Mouse (Mus musculus): ENCODE results near the gene Tuba1b. TPM values are rescaled to one million over a fixed set of nuclear protein-coding genes. Genes with fewer than 3 reads are reported as not detected.
"Not testable (repeated sequence)": the region's sequence is repeated elsewhere in the genome, so short reads cannot be mapped to it uniquely, and the experiment has no call there.

Gene Tuba1b
- polyA plus RNA-seq, 1 experiment, result 3,464 TPM

DNA sequence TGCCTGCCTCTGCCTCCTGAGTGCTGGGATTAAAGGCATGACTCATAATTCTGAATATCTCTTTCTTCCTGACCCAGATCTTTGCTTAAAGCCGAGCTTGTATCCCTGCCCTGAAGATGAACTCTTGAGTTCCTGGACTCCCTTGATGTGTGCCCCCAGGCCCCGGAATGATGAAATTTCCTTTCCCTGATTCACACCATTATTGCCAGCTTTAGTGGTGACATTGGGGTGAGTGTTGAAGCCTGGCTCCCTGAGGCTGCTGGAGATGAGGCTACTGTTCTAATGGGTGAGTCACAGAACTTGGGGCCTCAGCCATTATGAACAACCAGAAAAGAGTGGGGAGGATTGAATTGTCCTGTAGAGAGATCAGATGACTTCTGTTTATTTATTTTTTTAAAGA lies 7.2 kb upstream of the Tuba1b start:
- no peak for TF ChIP-seq EP300 (IDR thresholded peaks at IDR 0.05; ENCODE audit: insufficient read depth, low read depth, low read length)
- TF ChIP-seq CTCF (IDR thresholded peaks at IDR 0.05; ENCODE audit: low read depth, low read length), result no peak
- no peak for TF ChIP-seq POLR2A (IDR thresholded peaks at IDR 0.05; ENCODE audit: insufficient read depth, low read length)
- no peaks in the 10 kb centered on the region for H3K4me1 ChIP-seq (ENCODE audit: control insufficient read depth, insufficient read depth, low read length)
- no peaks in the 10 kb centered on the region for H3K27me3 ChIP-seq (ENCODE audit: control insufficient read depth, insufficient read depth, low read length, poor library complexity, severe bottlenecking)
- H3K4me3 ChIP-seq (ENCODE audit: low read depth, low read length), result no peak overlapping the region
- no peak overlapping the region for H3K27ac ChIP-seq (ENCODE audit: insufficient read depth, low read length)
- H3K9ac ChIP-seq (ENCODE audit: low read depth, poor library complexity, severe bottlenecking), result no peak overlapping the region
- no peaks in the 10 kb centered on the region for H3K36me3 ChIP-seq (ENCODE audit: control insufficient read depth, insufficient read depth, low read length, poor library complexity, severe bottlenecking)
- H3K9me3 ChIP-seq (replicated peaks; ENCODE audit: control insufficient read depth, insufficient read depth, low read length, poor library complexity, severe bottlenecking), result no peaks in the 10 kb centered on the region

DNA sequence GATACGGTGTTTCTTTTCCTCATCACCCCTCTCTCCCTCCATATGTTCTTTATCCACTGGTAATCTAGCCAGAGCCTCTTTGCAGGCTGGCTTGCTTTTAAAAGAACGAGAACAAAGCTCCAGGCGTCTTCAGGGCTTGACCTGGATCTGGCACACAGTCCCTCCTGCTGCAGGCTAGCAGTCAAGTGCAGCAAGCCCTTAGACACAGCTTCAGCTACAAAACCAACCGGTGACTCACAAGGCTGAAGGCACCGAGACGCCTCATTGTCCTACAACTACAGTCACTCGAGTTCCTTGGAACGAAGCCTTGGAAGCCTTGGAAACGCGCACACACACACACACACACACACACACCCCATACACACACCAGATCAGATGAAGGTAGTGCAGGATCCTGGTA lies 6.5 kb upstream of the Tuba1b start:
- TF ChIP-seq EP300 (IDR thresholded peaks at IDR 0.05; ENCODE audit: insufficient read depth, low read depth, low read length) (no peak), CTCF (IDR thresholded peaks at IDR 0.05; ENCODE audit: low read depth, low read length) (no peak), POLR2A (IDR thresholded peaks at IDR 0.05; ENCODE audit: insufficient read depth, low read length) (no peak)
- no peaks in the 10 kb centered on the region for H3K27me3 ChIP-seq (ENCODE audit: control insufficient read depth, insufficient read depth, low read length, poor library complexity, severe bottlenecking)
- H3K27ac ChIP-seq (ENCODE audit: insufficient read depth, low read length), result no peak overlapping the region
- no peaks in the 10 kb centered on the region for H3K9me3 ChIP-seq (replicated peaks; ENCODE audit: control insufficient read depth, insufficient read depth, low read length, poor library complexity, severe bottlenecking)
- no peak overlapping the region for H3K4me3 ChIP-seq (ENCODE audit: low read depth, low read length)
- H3K36me3 ChIP-seq (ENCODE audit: control insufficient read depth, insufficient read depth, low read length, poor library complexity, severe bottlenecking), result no peaks in the 10 kb centered on the region
- H3K9ac ChIP-seq (ENCODE audit: low read depth, poor library complexity, severe bottlenecking), result no peak overlapping the region
- no peaks in the 10 kb centered on the region for H3K4me1 ChIP-seq (ENCODE audit: control insufficient read depth, insufficient read depth, low read length)

DNA sequence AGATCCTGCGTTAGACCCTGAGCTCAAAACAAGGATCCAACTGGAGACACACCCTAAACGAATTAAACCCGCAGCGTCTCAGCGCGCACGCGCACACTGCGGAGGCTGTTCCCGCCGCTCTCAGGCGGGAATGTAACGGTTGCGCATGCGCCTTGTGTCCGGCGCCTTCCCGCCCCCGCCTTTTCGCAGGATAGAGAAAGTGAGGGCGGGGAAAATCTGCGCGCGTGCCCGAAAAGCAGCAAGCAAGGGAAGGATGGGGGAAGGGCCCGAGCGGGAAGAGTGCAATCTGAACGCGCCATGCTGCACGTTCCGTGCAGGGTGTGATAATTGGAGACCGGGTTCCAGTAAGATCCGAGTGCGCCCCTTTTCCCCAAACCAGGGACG lies 540 bp downstream of the Tuba1b start:
- H3K9me3 ChIP-seq (replicated peaks; ENCODE audit: control insufficient read depth, insufficient read depth, low read length, poor library complexity, severe bottlenecking), result no peaks in the 10 kb centered on the region
- no peaks in the 10 kb centered on the region for H3K27me3 ChIP-seq (ENCODE audit: control insufficient read depth, insufficient read depth, low read length, poor library complexity, severe bottlenecking)
- peak overlapping the region; percentile 83 for H3K27ac ChIP-seq (ENCODE audit: insufficient read depth, low read length)
- peaks cover 17% of the 10 kb centered on the region for H3K36me3 ChIP-seq (ENCODE audit: control insufficient read depth, insufficient read depth, low read length, poor library complexity, severe bottlenecking)
- TF ChIP-seq CTCF (IDR thresholded peaks at IDR 0.05; ENCODE audit: low read depth, low read length) (no peak), POLR2A (IDR thresholded peaks at IDR 0.05; ENCODE audit: insufficient read depth, low read length) (peak; percentile 47), EP300 (IDR thresholded peaks at IDR 0.05; ENCODE audit: insufficient read depth, low read depth, low read length) (peak; percentile 39; the same call in 1 of the 2 replicates)
- H3K9ac ChIP-seq (ENCODE audit: low read depth, poor library complexity, severe bottlenecking), result peak overlapping the region; percentile 93
- H3K4me3 ChIP-seq (ENCODE audit: low read depth, low read length), result peak overlapping the region; percentile 86
- no peaks in the 10 kb centered on the region for H3K4me1 ChIP-seq (ENCODE audit: control insufficient read depth, insufficient read depth, low read length)

DNA sequence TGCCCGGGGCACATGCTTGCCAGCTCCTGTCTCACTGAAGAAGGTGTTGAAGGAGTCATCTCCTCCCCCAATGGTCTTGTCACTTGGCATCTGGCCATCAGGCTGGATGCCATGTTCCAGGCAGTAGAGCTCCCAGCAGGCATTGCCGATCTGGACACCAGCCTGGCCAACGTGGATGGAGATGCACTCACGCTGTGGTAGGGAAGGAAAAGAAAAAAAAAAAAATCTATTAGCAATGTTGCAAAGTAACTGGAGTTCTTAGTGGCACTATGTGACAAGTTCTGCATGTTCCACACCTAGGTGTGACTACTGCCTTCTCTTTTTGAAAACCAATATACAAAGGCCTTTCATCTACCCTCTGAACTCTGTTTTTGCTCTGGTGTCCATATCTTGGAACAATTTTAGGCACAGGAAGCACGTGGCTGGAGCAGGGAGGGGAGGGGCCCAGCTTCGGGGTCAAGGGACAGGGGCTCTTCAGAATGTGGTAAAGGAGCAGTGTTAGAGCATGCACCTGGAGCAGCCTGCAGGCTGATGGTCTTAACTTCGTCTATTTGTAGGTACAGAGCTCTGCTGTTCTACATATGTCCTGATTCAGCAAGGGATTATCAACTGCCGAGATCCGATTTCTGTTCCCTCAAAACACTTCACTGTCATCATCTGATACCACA lies 1.2 kb downstream of the Tuba1b start:
- Histone ChIP-seq H3K9ac (ENCODE audit: low read depth, poor library complexity, severe bottlenecking) (peak overlapping the region; percentile 93), H3K4me3 (ENCODE audit: low read depth, low read length) (peak overlapping the region; percentile 86), H3K27ac (ENCODE audit: insufficient read depth, low read length) (peak overlapping the region; percentile 64), H3K36me3 (ENCODE audit: control insufficient read depth, insufficient read depth, low read length, poor library complexity, severe bottlenecking) (peaks cover 17% of the 10 kb centered on the region)
- H3K9me3 ChIP-seq (replicated peaks; ENCODE audit: control insufficient read depth, insufficient read depth, low read length, poor library complexity, severe bottlenecking); H3K4me1 ChIP-seq (ENCODE audit: control insufficient read depth, insufficient read depth, low read length); H3K27me3 ChIP-seq (ENCODE audit: control insufficient read depth, insufficient read depth, low read length, poor library complexity, severe bottlenecking): not testable (repeated sequence)

DNA sequence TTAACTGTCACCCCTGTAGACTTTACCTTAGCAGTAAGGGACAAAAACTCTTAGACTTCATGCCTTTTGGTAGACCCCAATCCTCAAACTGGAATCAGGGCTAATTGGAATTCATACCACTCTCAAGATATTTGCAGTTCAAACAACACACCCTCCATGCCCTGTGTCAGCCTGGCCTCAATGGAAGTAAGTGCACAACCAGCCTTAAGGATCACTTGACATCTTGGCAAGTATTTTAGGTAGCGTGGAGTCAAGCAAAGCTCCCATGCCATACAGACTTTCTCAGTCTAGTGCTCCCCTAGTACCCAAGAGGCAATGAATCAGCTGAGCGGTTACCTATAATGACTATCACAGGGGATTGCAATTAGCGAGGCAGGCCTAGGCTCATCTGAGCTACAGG lies 3.4 kb downstream of the Tuba1b start:
- TF ChIP-seq CTCF (IDR thresholded peaks at IDR 0.05; ENCODE audit: low read depth, low read length) (no peak), EP300 (IDR thresholded peaks at IDR 0.05; ENCODE audit: insufficient read depth, low read depth, low read length) (no peak), POLR2A (IDR thresholded peaks at IDR 0.05; ENCODE audit: insufficient read depth, low read length) (no peak)
- H3K9me3 ChIP-seq (replicated peaks; ENCODE audit: control insufficient read depth, insufficient read depth, low read length, poor library complexity, severe bottlenecking), result no peaks in the 10 kb centered on the region
- H3K27me3 ChIP-seq (ENCODE audit: control insufficient read depth, insufficient read depth, low read length, poor library complexity, severe bottlenecking), result no peaks in the 10 kb centered on the region
- H3K4me3 ChIP-seq (ENCODE audit: low read depth, low read length), result no peak overlapping the region
- H3K36me3 ChIP-seq (ENCODE audit: control insufficient read depth, insufficient read depth, low read length, poor library complexity, severe bottlenecking), result peaks cover 17% of the 10 kb centered on the region
- no peaks in the 10 kb centered on the region for H3K4me1 ChIP-seq (ENCODE audit: control insufficient read depth, insufficient read depth, low read length)
- H3K9ac ChIP-seq (ENCODE audit: low read depth, poor library complexity, severe bottlenecking), result no peak overlapping the region
- peak overlapping the region; percentile 12; the same call in 1 of the 2 replicates for H3K27ac ChIP-seq (ENCODE audit: insufficient read depth, low read length)

DNA sequence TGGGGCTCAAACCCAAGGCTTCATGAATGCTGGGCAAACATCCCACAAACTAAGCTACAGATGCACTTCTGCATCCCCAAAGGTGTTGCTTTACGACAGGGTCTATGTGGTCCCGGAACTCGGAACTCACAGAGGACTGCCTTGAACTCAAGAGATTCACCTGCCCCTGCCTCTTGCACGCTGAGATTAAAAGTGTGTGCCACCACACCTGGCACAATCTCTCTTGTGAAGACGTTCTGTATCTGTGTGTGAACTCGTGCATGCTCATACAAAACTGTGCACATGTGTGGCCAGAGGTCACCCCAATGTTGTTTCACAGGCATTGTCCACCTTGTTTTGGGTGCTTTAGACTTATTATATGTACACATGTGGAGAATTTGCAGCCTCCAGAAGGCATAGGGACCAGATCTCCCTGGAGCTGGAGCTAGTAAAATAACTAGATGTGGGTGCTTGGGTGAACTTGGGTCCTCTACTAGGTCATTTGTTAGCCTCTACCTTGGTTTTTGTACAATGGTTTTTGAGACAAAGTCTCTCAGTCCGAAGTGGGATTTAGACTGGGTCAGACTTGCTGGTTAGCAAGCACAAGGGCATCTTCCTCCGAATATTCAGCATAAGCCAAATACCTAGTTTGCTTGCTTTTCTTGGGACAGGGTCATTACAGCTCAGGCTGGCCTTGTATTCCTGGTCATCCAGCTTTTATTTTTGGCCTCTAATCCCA lies 4.2 kb downstream of the Tuba1b start:
- no peaks in the 10 kb centered on the region for H3K27me3 ChIP-seq (ENCODE audit: control insufficient read depth, insufficient read depth, low read length, poor library complexity, severe bottlenecking)

More for the DNA sequence above, 4.2 kb downstream of the Tuba1b start:
- no peak overlapping the region for H3K4me3 ChIP-seq (ENCODE audit: low read depth, low read length)
- H3K27ac ChIP-seq (ENCODE audit: insufficient read depth, low read length), result no peak overlapping the region
- no peaks in the 10 kb centered on the region for H3K4me1 ChIP-seq (ENCODE audit: control insufficient read depth, insufficient read depth, low read length)
- no peak for TF ChIP-seq POLR2A (IDR thresholded peaks at IDR 0.05; ENCODE audit: insufficient read depth, low read length)
- no peak for TF ChIP-seq EP300 (IDR thresholded peaks at IDR 0.05; ENCODE audit: insufficient read depth, low read depth, low read length)
- no peak for TF ChIP-seq CTCF (IDR thresholded peaks at IDR 0.05; ENCODE audit: low read depth, low read length)
- H3K9me3 ChIP-seq (replicated peaks; ENCODE audit: control insufficient read depth, insufficient read depth, low read length, poor library complexity, severe bottlenecking), result no peaks in the 10 kb centered on the region
- peaks cover 17% of the 10 kb centered on the region for H3K36me3 ChIP-seq (ENCODE audit: control insufficient read depth, insufficient read depth, low read length, poor library complexity, severe bottlenecking)
- no peak overlapping the region for H3K9ac ChIP-seq (ENCODE audit: low read depth, poor library complexity, severe bottlenecking)
